Mouse (Mus musculus) midbrain, embryonic 11.5 days (tissue): Measurements from ENCODE around the gene Glud1. TPM values are rescaled to one million over a fixed set of nuclear protein-coding genes. Genes with fewer than 3 reads are reported as not detected.

Experiments
- ATAC-seq: fragments of 200-750 bp; cut with Nextera tagmentation; 2 replicates; pipeline ENCODE4 v1.8.0; 2017; ENCODE audit warnings: moderate TSS enrichment, moderate library complexity; ENCODE audit not compliant: low FRiP score
- DNase-seq: peaks from one replicate; pipeline ENCODE4 v3.0.0; 2015; ENCODE audit warnings: low spot score; ENCODE audit errors: missing footprints
- H3K27ac ChIP-seq: fragments of 300-500 bp; sonication (generic); 2 replicates; pipeline ENCODE4 v1.5.1; 2014; ENCODE audit warnings: low read depth, low read length
- H3K27me3 ChIP-seq: fragments of 300-500 bp; sonication (generic); 2 replicates; pipeline ENCODE4 v1.6.1; 2014; ENCODE audit warnings: mild to moderate bottlenecking, low read length, moderate library complexity, mixed read lengths; ENCODE audit not compliant: control insufficient read depth, insufficient read depth
- H3K36me3 ChIP-seq: fragments of 300-500 bp; sonication (generic); 2 replicates; pipeline ENCODE4 v1.6.1; 2014; ENCODE audit warnings: mild to moderate bottlenecking, low read length, moderate library complexity, mixed read lengths; ENCODE audit not compliant: control insufficient read depth, insufficient read depth
- H3K4me1 ChIP-seq: fragments of 300-500 bp; sonication (generic); 2 replicates; pipeline ENCODE4 v1.6.1; 2014; ENCODE audit warnings: low read length; ENCODE audit not compliant: control insufficient read depth, insufficient read depth
- H3K4me2 ChIP-seq: fragments of 300-500 bp; sonication (generic); 2 replicates; pipeline ENCODE4 v1.6.1; 2014; ENCODE audit warnings: mild to moderate bottlenecking, moderate library complexity
- H3K4me3 ChIP-seq: fragments of 300-500 bp; sonication (generic); 2 replicates; pipeline ENCODE4 v1.5.1; 2014; ENCODE audit warnings: low read depth, low read length
- H3K9ac ChIP-seq: fragments of 300-500 bp; sonication (generic); 2 replicates; pipeline ENCODE4 v1.6.1; 2014; ENCODE audit warnings: low read length
- H3K9me3 ChIP-seq: fragments of 300-500 bp; sonication (generic); 2 replicates; pipeline ENCODE4 v1.6.1; 2016; ENCODE audit warnings: low read length; ENCODE audit not compliant: control insufficient read depth
- WGBS: fragments of 180-500 bp; shearing (Covaris S2); extraction: QIAGEN DNeasy Blood & Tissue Kit; methylation state at CpG from one replicate; pipeline ENCODE4 v1.1.7; 2014; 5-methylcytosine and 5-hydroxymethylcytosine counted together
- polyA plus RNA-seq: library from polyadenylated mRNA; unstranded; fragments of >200 nt; fragmentation: Nextera tagmentation; extraction: Ambion mirVana; gene quantifications from 2 replicates; pipeline ENCODE4 v1.2.1, GENCODE M21; 2014

Glud1 gene
- polyA plus RNA-seq, 1 experiment from 2014 or later = 101 TPM

- no peak overlapping the region for H3K9ac ChIP-seq
- H3K4me1 ChIP-seq = no peaks in the 10 kb centered on the region
- no peak for ATAC-seq
- no peak for DNase-seq
- no peaks in the 10 kb centered on the region for H3K36me3 ChIP-seq
- 98% methylated on average over 3 of the region's 3 CpGs for whole genome bisulfite sequencing
- no peaks in the 10 kb centered on the region for H3K9me3 ChIP-seq
- no peak overlapping the region for H3K27ac ChIP-seq
- no peak overlapping the region for H3K4me3 ChIP-seq
- no peak overlapping the region for H3K4me2 ChIP-seq
- H3K27me3 ChIP-seq = no peaks in the 10 kb centered on the region
Measured at GRCm38 (mm10) chr14:34289259-34290015, 21.1 kb upstream of the Glud1 start.

- no peaks in the 10 kb centered on the region for H3K9me3 ChIP-seq
- no peak for ATAC-seq
- no peaks in the 10 kb centered on the region for H3K4me1 ChIP-seq
- H3K4me3 ChIP-seq = no peak overlapping the region
- no peak overlapping the region for H3K9ac ChIP-seq
- no peaks in the 10 kb centered on the region for H3K27me3 ChIP-seq
- H3K36me3 ChIP-seq = no peaks in the 10 kb centered on the region
- no peak overlapping the region for H3K27ac ChIP-seq
- DNase-seq = no peak
- H3K4me2 ChIP-seq = no peak overlapping the region
- 58% methylated on average over 1 of the region's 1 CpGs for WGBS
Measured at GRCm38 (mm10) chr14:34290229-34290628, 20.3 kb upstream of the Glud1 start.

GRCm38 (mm10) chr14:34293641-34294040 lies 16.9 kb upstream of the Glud1 start:
- Histone ChIP-seq H3K9me3 (no peaks in the 10 kb centered on the region), H3K27me3 (no peaks in the 10 kb centered on the region), H3K36me3 (no peaks in the 10 kb centered on the region), H3K27ac (no peak overlapping the region), H3K4me1 (no peaks in the 10 kb centered on the region), H3K4me3 (no peak overlapping the region), H3K9ac (no peak overlapping the region), H3K4me2 (no peak overlapping the region)
- DNase-seq (no peak), ATAC-seq (no peak)
- 90% methylated on average over 3 of the region's 3 CpGs for WGBS

GRCm38 (mm10) chr14:34296350-34296749 lies 14.2 kb upstream of the Glud1 start:
- Histone ChIP-seq H3K27ac (no peak overlapping the region), H3K36me3 (no peaks in the 10 kb centered on the region), H3K27me3 (no peaks in the 10 kb centered on the region), H3K9ac (no peak overlapping the region), H3K9me3 (no peaks in the 10 kb centered on the region), H3K4me2 (no peak overlapping the region), H3K4me1 (no peaks in the 10 kb centered on the region), H3K4me3 (no peak overlapping the region)
- no peak for ATAC-seq
- DNase-seq = no peak
- 90% methylated on average over 7 of the region's 7 CpGs for whole genome bisulfite sequencing

- DNase-seq (no peak), ATAC-seq (no peak)
- no peaks in the 10 kb centered on the region for H3K36me3 ChIP-seq
- no peaks in the 10 kb centered on the region for H3K27me3 ChIP-seq
- H3K9me3 ChIP-seq = no peaks in the 10 kb centered on the region
- 73% methylated on average over 4 of the region's 4 CpGs for WGBS
- no peak overlapping the region for H3K9ac ChIP-seq
- no peaks in the 10 kb centered on the region for H3K4me1 ChIP-seq
- H3K27ac ChIP-seq = no peak overlapping the region
- H3K4me2 ChIP-seq = no peak overlapping the region
- H3K4me3 ChIP-seq = no peak overlapping the region
Measured at GRCm38 (mm10) chr14:34297038-34297437, 13.5 kb upstream of the Glud1 start.

- DNase-seq (no peak), ATAC-seq (no peak)
- Histone ChIP-seq H3K27ac (no peak overlapping the region), H3K4me3 (no peak overlapping the region), H3K9ac (no peak overlapping the region), H3K36me3 (no peaks in the 10 kb centered on the region), H3K9me3 (no peaks in the 10 kb centered on the region), H3K4me2 (no peak overlapping the region), H3K27me3 (no peaks in the 10 kb centered on the region), H3K4me1 (no peaks in the 10 kb centered on the region)
- WGBS = 56% methylated on average over 2 of the region's 2 CpGs
Measured at GRCm38 (mm10) chr14:34297634-34298033, 12.9 kb upstream of the Glud1 start.

- Histone ChIP-seq H3K4me2 (no peak overlapping the region), H3K4me3 (no peak overlapping the region), H3K9ac (no peak overlapping the region), H3K4me1 (no peaks in the 10 kb centered on the region), H3K27ac (no peak overlapping the region), H3K27me3 (no peaks in the 10 kb centered on the region), H3K9me3 (no peaks in the 10 kb centered on the region), H3K36me3 (no peaks in the 10 kb centered on the region)
- no peak for ATAC-seq
- DNase-seq = no peak
- 83% methylated on average over 11 of the region's 11 CpGs for WGBS
Measured at GRCm38 (mm10) chr14:34298871-34299700, 11.4 kb upstream of the Glud1 start.

- Histone ChIP-seq H3K9me3 (no peaks in the 10 kb centered on the region), H3K4me2 (no peak overlapping the region), H3K4me3 (no peak overlapping the region), H3K9ac (no peak overlapping the region), H3K36me3 (no peaks in the 10 kb centered on the region), H3K27ac (no peak overlapping the region), H3K27me3 (no peaks in the 10 kb centered on the region), H3K4me1 (no peaks in the 10 kb centered on the region)
- ATAC-seq (no peak), DNase-seq (no peak)
- WGBS = 79% methylated on average over 5 of the region's 5 CpGs
Measured at GRCm38 (mm10) chr14:34302681-34303242, 7.8 kb upstream of the Glud1 start.

- Histone ChIP-seq H3K27me3 (no peaks in the 10 kb centered on the region), H3K4me1 (no peaks in the 10 kb centered on the region), H3K9me3 (no peaks in the 10 kb centered on the region), H3K27ac (no peak overlapping the region), H3K9ac (no peak overlapping the region), H3K4me2 (no peak overlapping the region), H3K36me3 (no peaks in the 10 kb centered on the region), H3K4me3 (no peak overlapping the region)
- no peak for DNase-seq
- no peak for ATAC-seq
- WGBS = 46% methylated on average over 5 of the region's 5 CpGs
Measured at GRCm38 (mm10) chr14:34303265-34303680, 7.3 kb upstream of the Glud1 start.
